Mouse (Mus musculus): ENCODE data around the gene Nags.
"Not testable (repeated sequence)": the region's sequence is repeated elsewhere in the genome, so short reads cannot be mapped to it uniquely, and the experiment has no call there.

Nags gene

GRCm38 (mm10) chr11:102158024-102158423 is 12.7 kb downstream of the Nags start:
- DNase-seq = not testable (repeated sequence)

DNA sequence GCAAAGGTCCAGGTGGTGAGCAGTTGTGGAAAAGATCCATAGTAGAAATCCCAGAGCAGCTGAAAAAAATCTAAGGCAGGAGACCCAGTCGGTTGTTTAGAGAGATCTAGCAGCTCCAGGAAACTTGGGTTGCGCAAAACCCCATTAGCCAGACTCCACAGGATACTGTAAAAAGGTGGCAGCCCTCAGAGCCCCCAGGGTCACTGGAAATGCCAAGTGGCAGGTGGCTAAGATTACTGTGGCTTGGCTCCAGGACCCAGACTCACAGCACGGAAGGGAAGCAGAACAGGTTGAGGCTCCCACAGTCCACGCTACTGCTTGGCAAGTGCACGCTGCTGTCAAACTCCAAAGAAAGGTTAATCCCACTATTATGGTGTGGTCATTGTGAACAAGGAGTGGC is 14.5 kb downstream of the Nags start:
- no peak for DNase-seq

DNA sequence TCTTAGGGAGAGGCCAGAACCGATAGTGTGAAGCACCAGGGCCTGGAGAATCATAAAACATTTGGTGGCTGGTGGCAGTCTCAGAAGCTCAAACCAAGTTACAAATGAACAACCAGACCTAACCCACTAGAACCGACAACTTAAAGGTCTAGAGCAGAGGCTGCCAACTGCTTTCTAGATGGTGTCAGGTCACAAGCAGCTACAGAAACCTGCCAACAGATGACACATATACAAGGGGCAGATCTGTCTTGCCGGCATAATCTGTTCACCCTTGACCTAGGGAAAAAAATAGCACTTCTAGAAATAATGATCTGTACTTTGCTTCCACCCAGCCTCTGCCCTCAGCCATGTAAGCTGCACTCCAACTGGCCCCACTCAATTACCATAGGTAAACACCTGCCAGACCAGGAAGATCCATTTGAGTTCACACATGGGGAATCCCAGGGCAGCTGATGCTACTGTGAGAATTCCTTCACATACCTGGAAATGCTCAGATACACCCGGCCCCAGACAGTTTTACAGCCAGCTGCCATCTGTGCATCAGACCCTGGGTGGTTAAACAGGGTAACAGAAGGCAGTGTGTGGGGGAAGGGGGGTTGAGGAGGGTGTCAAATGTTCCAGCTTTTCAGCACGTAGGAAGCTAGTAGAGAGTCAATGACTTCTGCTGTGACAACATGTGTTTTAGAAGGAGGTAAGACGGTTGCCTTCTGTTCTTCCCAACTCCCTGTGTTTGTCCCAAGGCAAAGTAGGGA is 20.8 kb downstream of the Nags start:
- DNase-seq = no peak

- no peak for DNase-seq
Measured at GRCm38 (mm10) chr11:102167539-102167938, 22.2 kb downstream of the Nags start.

- no peak for DNase-seq
Measured at GRCm38 (mm10) chr11:102168689-102169088, 23.4 kb downstream of the Nags start.

DNA sequence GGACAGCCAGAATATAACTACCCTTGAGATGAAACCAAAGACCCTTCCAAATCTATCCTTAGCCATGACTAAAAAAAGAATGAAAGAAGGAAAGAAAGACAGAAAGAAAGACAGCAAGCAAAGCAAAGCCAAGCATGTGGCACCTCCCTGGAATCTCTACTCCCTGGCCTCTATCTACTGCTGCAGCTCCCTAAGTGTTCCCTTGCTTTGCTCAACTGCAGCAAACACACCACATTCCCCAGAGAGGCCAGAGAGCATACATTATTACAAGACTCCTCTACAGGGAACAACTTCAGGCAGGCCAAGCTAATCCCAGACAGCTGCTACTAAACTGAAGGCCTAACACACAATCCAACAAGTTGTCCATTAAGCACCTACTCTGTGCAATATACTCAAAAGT is 34.5 kb downstream of the Nags start:
- DNase-seq = no peak

- DNase-seq = no peak
Measured at GRCm38 (mm10) chr11:102184253-102184645, 38.9 kb downstream of the Nags start.

DNA sequence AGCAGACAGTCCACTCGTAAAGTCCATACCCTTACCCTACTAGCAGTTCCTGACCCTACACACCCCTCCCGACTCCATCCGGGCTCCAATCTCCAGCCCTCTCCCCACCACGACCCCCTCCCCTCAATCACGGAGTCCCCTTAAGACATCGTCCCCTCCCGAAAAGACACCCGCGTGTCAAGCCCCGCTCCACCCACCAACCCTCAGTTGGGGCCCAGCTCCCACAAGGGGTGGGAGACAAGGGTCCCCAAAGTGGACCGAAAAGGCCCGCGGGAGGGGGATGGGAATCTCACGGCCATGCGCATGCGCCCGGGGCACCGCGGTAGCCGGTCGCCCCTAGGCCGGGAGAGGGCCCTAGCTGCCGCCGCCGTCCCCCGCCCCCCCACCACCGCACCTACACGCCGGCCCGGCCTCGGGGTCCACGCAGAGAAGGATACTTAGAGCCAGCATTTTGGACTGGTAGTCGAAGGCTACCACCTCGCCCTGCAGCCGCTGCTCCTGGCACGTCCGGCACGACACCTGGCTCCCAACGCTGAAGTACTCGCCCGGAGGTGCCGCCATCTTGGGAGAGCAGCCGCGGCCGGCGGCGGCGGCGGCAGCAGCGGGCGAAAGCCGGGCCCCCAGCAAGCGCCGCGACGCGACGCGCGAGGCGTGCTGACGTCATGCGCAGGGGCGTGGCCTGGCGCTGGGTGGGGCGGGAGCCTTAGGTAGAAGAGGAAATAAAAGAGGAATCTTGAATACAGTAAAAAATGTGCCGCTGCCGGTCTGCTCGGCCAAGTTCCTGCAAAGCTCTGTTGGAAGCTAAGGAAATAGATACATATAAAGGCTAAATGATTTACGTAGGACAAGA is 39.6 kb downstream of the Nags start, which contains the start of gene Lsm12:
Gene Lsm12, minus strand, starts transcription at position 651 of the 850 bp plus-strand sequence.
- peak; percentile 96 to 98 for DNase-seq

- no peak for DNase-seq
Measured at GRCm38 (mm10) chr11:102185677-102186076, 40.4 kb downstream of the Nags start.

GRCm38 (mm10) chr11:102186235-102186634 is 40.9 kb downstream of the Nags start:
- no peak for DNase-seq

DNA sequence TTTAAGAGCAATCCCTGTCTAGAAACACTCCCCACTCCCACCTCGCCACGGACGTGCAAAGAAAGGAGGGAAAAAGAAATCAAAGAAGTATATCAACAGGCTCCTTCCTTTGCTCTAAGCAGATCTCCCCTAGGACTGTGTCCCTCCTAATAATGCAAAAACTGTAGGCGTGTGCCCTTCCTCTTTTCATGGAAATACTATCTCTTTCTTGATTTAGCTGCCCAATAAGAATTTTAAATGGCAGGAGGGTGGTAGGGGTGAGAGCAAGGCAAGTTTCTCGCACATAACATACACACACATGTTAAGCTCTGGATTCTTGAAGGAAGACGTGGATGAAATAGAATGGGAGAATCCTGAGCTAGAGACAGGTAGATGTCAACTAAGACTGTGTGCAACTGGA is 43.7 kb downstream of the Nags start:
- no peak for DNase-seq

GRCm38 (mm10) chr11:102189461-102190436 is 44.4 kb downstream of the Nags start, which contains the start of gene G6pc3:
TSS of gene G6pc3 (plus strand) at chr11:102189620.
- peak; percentile 93 for DNase-seq

DNA sequence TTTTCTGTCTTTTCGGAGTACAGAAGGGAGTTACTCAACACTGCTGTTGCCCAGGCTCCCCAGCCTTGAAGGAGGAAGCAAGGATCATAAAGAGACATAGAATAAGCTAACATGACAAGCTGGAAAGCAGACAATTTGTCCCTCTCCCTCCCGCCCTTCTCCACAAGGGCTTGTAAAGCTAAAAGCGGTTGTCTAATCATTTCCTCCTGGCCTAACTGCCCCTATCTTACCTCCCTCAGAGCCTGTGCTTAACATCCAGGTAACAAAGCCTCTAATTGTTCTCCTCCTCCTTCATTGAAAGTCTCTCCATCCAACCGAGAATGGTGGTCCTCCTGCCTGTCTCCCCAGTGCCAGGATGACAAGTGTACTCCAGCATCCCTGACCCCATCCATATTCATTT is 45.5 kb downstream of the Nags start:
- no peak for DNase-seq

GRCm38 (mm10) chr11:102193657-102194440 is 48.5 kb downstream of the Nags start:
- no peak for DNase-seq

DNA sequence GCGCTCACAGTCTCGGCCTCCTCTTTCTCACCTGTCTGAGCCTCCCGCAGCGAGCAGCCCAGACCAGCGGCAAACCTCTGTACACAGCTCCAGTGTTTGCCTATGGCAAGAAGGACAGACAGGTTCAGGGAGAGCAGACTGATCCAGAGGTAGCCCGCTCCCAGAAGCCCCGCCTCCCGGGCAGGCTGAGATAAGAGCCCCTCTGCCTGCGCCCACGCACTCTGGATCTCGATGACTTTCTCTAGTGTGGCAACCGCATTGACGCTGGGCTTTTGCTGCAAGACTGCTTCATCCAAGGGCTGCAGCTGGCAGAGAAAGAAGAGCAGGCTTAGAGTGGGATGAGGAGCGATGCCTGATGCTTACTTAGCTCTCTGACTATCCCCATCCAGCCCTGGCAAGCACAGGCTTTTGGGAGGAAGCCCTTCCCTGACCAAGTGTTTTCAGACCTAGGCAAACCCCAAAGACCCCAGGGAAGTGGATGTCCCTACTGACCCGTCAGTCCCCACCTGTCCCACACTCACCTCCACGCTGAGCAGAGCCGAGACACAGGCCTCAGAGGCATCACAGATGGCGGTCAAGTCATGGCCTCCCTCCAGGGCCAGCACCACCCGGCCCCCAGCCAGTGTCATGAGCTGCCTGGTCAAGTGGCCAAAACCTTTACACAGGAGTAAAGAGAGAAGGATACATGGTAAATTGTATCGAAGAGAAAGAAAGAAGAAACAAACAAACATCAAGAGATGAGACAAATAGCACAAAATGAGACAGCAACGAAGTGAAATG is 50.9 kb downstream of the Nags start:
- DNase-seq = peak in 1 of 2 experiments; percentile 26

- DNase-seq = no peak
Measured at GRCm38 (mm10) chr11:102198245-102198644, 52.9 kb downstream of the Nags start.
